Mouse (Mus musculus) midbrain, embryonic 10.5 days (tissue): Measurements from ENCODE around the gene Znrf4. TPM values are rescaled to one million over a fixed set of nuclear protein-coding genes. Genes with fewer than 3 reads are reported as not detected.

Source experiments
- DNase-seq: peaks from one replicate; pipeline ENCODE4 v3.0.0-alpha.2; 2017; ENCODE audit warnings: low spot score
- H3K27ac ChIP-seq: fragments of 300-500 bp; sonication (generic); replicated peaks from 2 replicates; pipeline ENCODE4 v1.5.1; 2016; ENCODE audit warnings: mild to moderate bottlenecking
- H3K27me3 ChIP-seq: fragments of 300-500 bp; sonication (generic); 2 replicates; pipeline ENCODE4 v1.6.1; 2016; ENCODE audit warnings: low read depth, mild to moderate bottlenecking; ENCODE audit not compliant: poor library complexity, severe bottlenecking
- H3K36me3 ChIP-seq: fragments of 300-500 bp; sonication (generic); 2 replicates; pipeline ENCODE4 v1.6.1; 2016; ENCODE audit warnings: mild to moderate bottlenecking, moderate library complexity
- H3K4me1 ChIP-seq: fragments of 300-500 bp; sonication (generic); 2 replicates; pipeline ENCODE4 v1.6.1; 2016
- H3K4me3 ChIP-seq: fragments of 300-500 bp; sonication (generic); 2 replicates; pipeline ENCODE4 v1.5.1; 2016; ENCODE audit warnings: mild to moderate bottlenecking, moderate library complexity
- H3K9me3 ChIP-seq: fragments of 300-500 bp; sonication (generic); replicated peaks from 2 replicates; pipeline ENCODE4 v1.6.1; 2016; ENCODE audit warnings: mild to moderate bottlenecking
- WGBS: fragments of 180-500 bp; shearing (Covaris S2); methylation state at CpG from one replicate; pipeline ENCODE4 v1.1.7; 2016; 5-methylcytosine and 5-hydroxymethylcytosine counted together
- polyA plus RNA-seq: library from polyadenylated mRNA; unstranded; fragments of >200 nt; fragmentation: Nextera tagmentation; extraction: Ambion mirVana; gene quantifications from 2 replicates; pipeline ENCODE4 v1.2.1, GENCODE M21; 2016

Znrf4 gene
- not detected in 2 replicates for polyA plus RNA-seq

DNA sequence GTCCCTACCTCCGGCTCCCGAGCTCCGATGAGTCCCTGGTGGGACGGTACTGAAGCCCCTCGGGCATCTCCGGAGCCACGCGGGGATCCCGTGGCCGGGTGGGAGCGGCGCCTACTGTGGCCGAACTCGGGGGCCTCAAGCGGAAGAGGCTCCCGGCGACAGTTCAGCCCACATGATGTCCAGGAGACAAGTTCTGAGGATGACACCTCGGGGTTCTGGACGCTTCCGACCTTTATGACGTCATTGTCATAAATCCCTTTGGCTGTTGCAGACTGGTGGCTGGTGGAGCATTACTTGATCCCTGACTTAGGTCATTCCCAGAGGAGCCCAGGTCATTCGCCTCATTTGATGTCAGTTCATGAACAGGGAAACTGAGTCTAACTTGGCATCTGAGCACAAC is at the start of gene Znrf4:
Znrf4 (minus strand) TSS at position 122 of the 400 bp plus-strand sequence.
- Histone ChIP-seq H3K4me1 (peaks cover 61% of the 10 kb centered on the region), H3K27me3 (peaks cover 84% of the 10 kb centered on the region), H3K9me3 (peaks cover 13% of the 10 kb centered on the region), H3K4me3 (peak within 1 kb of the TSS; percentile 42), H3K36me3 (no peaks in the 10 kb centered on the region), H3K27ac (peak within 1 kb of the TSS; percentile 49)
- 66% methylated on average over 22 of the region's 22 CpGs for WGBS
- no peak for DNase-seq

DNA sequence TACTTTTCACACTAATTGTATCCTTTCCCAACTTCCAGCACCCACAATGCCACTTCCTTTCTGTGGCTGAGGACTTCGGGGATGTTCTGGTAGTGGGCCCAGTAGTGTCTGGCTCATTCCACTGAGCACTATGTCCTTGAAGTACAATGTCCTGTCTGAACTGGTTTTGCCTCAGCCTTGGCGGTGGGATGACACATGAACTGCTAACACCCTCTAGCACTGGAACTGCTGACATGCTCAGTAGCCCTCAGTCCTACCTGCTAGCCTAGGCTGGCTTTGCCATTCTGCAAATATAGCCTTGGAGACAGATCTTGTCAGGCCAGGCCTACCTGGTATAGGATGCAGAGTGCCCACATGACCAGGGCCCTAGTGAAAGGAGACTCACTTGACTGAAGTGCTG is 49.6 kb upstream of the Znrf4 start:
- WGBS, result 97% methylated on average over 2 of the region's 2 CpGs
- H3K36me3 ChIP-seq, result peaks cover 65% of the 10 kb centered on the region

DNA sequence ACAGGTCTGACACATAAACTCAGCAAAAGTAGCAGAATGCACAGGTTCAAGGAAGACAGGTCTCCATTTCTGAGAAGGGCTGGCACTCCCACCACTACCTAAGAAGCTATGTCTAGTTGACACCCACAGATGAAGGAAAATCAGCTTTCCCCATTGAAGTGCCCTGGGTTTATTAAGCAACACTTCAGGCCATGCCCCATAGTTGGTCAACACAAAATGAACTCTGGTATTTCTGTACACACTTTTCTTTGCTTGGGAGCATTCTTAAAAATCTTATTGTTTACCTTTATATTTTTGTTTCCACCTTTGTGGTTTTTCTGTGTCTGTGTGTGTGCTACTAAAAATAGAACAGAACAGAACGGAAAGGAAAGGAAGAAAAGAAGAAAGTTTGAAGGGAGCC is 47.9 kb upstream of the Znrf4 start:
- no peak overlapping the region for H3K27ac ChIP-seq
- no peak for DNase-seq

More for the DNA sequence above, 49.6 kb upstream of the Znrf4 start:
- Histone ChIP-seq H3K9me3 (no peaks in the 10 kb centered on the region), H3K4me3 (no peak overlapping the region), H3K27me3 (no peaks in the 10 kb centered on the region), H3K27ac (no peak overlapping the region), H3K4me1 (no peaks in the 10 kb centered on the region)
- DNase-seq, result no peak

DNA sequence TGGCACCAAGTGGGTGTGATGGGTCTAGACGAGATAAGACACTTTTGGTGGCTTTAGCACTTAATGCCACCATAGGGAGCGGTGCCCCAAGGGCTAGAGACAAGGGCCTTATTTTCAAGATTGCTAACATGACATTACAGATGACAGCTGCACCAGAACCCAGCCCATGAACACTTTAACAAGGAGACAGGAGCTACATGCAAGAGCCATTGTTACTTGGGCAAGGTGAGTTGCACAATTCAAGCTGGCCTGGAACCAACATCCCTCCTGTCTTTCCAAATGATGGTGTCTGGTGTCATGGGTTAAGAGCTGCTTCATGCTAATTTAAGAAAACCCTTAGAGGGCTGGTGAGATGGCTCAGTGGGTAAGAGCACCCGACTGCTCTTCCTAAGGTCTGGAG is 47.2 kb upstream of the Znrf4 start:
- Histone ChIP-seq H3K4me3 (no peak overlapping the region), H3K9me3 (no peaks in the 10 kb centered on the region), H3K27ac (no peak overlapping the region), H3K27me3 (no peaks in the 10 kb centered on the region), H3K4me1 (no peaks in the 10 kb centered on the region), H3K36me3 (peaks cover 40% of the 10 kb centered on the region)
- WGBS, result 84% methylated on average over 3 of the region's 3 CpGs
- no peak for DNase-seq

More for the DNA sequence above, 47.9 kb upstream of the Znrf4 start:
- Histone ChIP-seq H3K36me3 (peaks cover 48% of the 10 kb centered on the region), H3K27me3 (no peaks in the 10 kb centered on the region), H3K9me3 (no peaks in the 10 kb centered on the region), H3K4me3 (no peak overlapping the region), H3K4me1 (no peaks in the 10 kb centered on the region)
- 83% methylated on average over 1 of the region's 1 CpGs for WGBS

DNA sequence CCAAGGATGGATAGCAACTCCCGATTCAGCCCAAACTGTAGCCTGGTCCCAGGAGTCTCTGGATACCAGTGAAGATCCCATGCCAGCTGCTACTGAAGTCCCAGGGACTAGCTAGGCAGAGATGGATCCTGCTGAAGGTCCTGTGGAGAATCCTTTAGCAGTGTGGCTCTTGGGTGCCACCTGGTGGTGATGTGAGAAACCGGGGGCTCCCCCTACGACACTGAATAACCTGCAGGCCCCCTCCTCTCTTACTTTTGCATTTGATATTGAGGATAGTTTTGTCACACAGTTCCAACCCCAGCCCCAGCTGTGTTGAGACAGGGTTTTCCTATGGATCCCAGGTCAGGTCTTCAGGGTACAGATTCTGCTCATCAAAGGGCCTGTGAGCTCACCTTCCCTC is 46.2 kb upstream of the Znrf4 start:
- Histone ChIP-seq H3K36me3 (peaks cover 31% of the 10 kb centered on the region), H3K4me3 (no peak overlapping the region), H3K27me3 (no peaks in the 10 kb centered on the region), H3K9me3 (no peaks in the 10 kb centered on the region), H3K4me1 (no peaks in the 10 kb centered on the region), H3K27ac (no peak overlapping the region)
- WGBS, result 22% methylated on average over 3 of the region's 3 CpGs
- peak; percentile 71 for DNase-seq

DNA sequence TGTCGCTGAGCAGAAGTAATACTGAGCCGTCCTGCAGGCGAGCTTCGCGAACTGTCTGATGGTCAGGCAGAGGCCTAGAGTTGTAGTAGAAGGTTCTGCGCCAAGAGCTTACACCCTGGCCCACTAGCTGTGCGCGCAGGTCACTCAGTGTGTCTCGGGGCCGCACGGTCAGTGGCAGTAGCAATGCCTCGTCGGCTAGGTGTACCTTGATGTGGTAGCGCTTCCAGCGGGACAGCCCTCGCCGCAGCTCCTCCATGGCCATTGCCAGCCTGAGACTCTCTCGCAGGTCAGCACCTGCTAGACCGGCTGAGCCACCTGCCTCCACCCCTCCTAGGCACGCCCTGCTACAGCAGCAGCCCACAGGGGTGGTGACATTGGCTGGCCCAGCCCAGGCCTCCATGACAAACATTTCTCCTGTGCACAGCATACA is 41.9 kb upstream of the Znrf4 start, which contains the start of gene Gm20219:
Gm20219 (minus strand) TSS at position 266 of the 430 bp plus-strand sequence.
- 0 out of 2 replicates have a peak, but pooled peaks cover 3% of the 10 kb centered on the region for H3K9me3 ChIP-seq
- peaks cover 23% of the 10 kb centered on the region for H3K4me1 ChIP-seq
- 83% methylated on average over 20 of the region's 20 CpGs for WGBS
- no peak for DNase-seq
- no peaks in the 10 kb centered on the region for H3K27me3 ChIP-seq
- no peaks in the 10 kb centered on the region for H3K36me3 ChIP-seq
- H3K4me3 ChIP-seq, result no peak within 1 kb of the TSS
- H3K27ac ChIP-seq, result no peak within 1 kb of the TSS

DNA sequence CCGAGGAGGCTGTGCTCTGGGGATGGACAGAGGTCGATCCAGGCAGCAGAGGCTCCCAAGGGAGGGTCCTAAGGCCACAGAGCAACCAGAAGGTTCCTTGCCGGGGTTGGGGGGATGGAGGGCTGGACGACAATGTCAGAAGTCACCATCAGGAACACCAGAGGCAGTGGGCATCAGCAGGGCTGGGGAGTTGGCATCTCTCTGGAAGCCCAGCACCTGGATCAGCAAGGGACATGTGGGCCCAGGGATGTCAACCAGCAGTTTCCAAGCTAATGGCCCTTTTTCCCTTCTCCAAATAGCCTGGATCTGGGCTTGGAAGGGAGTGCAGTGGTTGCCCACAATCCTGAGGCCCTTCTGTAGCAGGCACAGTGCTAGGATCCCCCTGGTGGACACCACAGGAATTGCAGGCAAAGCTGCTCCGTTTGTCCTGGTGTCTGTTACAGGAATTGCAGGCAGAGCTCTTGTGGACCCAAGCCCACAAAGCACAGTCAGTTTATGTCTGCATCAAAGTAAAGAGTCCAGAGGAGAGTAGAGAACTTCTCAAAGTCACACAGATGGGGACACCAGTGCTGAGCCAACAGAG is 40.6 kb upstream of the Znrf4 start:
- H3K4me1 ChIP-seq, result peaks cover 25% of the 10 kb centered on the region
- 0 out of 2 replicates have a peak, but pooled peaks cover 3% of the 10 kb centered on the region for H3K9me3 ChIP-seq
- H3K27me3 ChIP-seq, result no peaks in the 10 kb centered on the region
- peak; percentile 84 for DNase-seq
- H3K36me3 ChIP-seq, result no peaks in the 10 kb centered on the region
- no peak overlapping the region for H3K4me3 ChIP-seq
- 59% methylated on average over 5 of the region's 5 CpGs for WGBS
- H3K27ac ChIP-seq, result peak overlapping the region; percentile 61; the same call in 1 of the 2 replicates

DNA sequence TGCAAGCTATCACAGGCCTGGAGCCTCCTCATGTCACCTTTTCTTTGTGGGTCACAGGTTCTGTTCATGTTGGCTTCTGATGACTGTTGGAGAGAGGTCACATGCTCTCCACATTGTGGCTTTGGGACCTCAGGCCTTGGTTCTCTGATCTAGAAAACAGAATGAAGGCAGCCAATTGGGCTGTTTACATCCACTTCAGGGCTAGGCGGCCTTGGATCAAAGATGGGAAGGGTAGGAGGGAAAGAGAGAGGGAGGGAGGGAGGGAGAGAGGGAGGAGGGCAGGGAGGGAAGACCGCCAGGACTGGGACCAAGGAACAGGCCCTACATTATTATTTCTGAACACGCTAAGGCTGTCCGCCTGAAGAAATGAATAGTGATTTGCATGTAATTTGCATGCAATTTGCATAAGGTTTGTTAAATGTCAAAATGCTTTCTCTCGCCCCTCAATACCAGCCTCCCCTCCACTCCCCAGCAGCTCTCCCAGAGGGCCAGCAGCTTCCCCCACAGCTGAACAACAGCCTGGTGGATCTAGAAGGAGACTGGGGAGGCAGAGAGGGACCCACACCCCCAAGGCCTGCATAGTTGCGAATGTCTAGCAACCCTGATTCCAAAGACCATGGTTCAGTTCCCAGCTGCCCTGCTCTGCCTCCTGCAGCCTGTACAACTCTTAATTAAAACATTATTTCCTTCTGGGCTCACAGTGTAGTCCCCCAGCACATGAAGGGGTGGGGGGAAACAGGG is 39.8 kb upstream of the Znrf4 start:
- H3K4me1 ChIP-seq, result peaks cover 30% of the 10 kb centered on the region
- DNase-seq, result no peak
- H3K36me3 ChIP-seq, result no peaks in the 10 kb centered on the region
- no peaks in the 10 kb centered on the region for H3K27me3 ChIP-seq
- no peak overlapping the region for H3K4me3 ChIP-seq
- H3K27ac ChIP-seq, result peak overlapping the region; percentile 61
- WGBS, result 75% methylated on average over 6 of the region's 6 CpGs
- H3K9me3 ChIP-seq, result 0 out of 2 replicates have a peak, but pooled peaks cover 3% of the 10 kb centered on the region

DNA sequence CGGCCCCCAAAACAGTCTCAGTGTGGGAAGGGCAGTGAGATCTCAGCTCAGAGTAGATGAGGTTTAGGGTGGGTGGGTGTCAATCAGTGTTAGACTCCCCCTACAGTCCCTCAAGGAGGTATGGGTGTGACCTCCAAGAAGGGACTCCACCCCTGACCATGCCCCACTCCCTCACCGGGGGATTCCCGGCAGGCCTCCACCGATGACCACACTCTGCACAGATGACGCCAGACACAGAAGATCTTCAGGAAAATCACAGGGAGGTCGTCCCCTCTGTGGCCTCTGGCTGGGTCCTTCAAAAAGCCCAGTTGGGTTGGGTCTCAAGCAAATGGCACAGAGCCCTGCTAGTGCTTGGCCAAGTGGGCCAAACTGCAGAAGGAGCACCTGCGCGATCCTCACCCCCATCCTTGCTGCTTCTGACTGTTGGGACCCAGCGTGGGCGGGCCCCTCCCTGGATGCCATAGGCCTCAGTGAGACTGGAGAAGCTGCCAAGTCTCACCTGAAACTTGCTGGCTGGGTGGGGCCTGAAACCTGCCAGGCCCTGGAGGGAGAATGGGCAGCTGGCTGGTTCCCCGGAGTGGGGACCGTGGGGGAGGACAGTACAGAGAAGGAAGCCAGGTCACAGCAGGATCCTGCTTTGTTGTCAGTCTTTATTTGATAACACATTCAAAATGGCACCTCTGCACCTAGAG is 38.7 kb upstream of the Znrf4 start:
- no peak for DNase-seq

DNA sequence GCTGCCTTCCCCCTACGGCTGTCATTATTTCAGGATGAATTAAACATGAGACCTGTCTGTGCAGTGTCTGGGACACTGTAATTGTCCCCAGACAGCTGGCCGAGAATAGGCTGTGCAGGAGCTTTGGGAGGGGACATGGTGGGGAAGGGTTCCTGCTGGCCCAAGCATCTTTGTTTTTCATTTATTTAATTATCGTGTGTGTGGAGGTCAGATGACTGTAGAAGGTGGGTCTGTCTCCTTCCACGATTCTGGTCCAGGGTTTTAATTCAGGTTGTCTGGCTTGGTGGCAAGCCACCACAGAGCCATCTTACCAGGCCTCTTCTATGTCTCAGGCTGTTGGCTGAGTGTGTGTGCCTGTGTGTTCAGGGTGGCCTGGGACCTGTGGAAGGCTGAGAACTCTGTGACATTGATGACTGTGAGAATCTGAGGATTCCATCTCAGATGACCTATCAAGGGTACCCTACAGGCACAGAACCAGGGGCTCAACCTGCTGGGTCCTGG is 36.4 kb upstream of the Znrf4 start:
- H3K36me3 ChIP-seq, result no peaks in the 10 kb centered on the region

More for the DNA sequence above, 38.7 kb upstream of the Znrf4 start:
- Histone ChIP-seq H3K36me3 (no peaks in the 10 kb centered on the region), H3K4me3 (no peak overlapping the region), H3K27me3 (no peaks in the 10 kb centered on the region), H3K4me1 (peaks cover 32% of the 10 kb centered on the region), H3K9me3 (0 out of 2 replicates have a peak, but pooled peaks cover 3% of the 10 kb centered on the region), H3K27ac (peak overlapping the region; percentile 60; the same call in 1 of the 2 replicates)
- 88% methylated on average over 12 of the region's 12 CpGs for WGBS

DNA sequence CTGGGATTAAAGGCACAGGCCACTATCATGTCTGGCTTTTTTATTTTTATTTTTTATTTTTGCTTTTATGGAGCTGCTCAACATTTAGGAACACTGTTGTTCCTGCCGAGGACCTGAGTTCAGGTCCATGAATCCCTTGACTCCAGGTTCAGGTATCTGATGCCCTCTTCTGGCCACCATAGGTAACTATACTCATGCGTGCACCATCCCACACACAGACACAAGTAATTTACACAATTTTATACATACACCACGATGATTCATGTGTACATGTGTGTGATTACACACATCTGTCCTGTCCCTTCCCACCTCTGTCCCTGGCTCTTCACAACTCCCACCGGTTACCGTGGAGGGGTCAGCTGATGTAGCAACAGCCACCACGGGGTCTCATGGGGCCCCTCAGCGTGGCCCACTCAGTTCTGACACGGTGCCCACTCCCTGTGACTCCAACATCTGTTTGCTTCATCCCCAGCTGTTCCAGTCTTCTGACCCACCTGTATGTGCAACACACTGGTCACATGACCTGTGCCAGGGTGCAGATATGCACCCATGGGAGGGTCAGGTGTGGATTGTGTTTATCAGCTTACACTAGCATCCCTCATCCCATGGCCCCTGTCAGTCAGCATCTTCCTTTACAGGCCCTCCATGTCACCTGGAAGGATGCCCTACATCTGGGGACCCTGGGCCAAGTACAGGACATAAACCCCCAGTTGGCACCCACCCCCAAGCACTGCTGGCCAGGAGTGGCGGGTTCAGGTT is 35.8 kb upstream of the Znrf4 start:
- WGBS, result 76% methylated on average over 9 of the region's 9 CpGs
- peaks cover 32% of the 10 kb centered on the region for H3K4me1 ChIP-seq
- H3K36me3 ChIP-seq, result no peaks in the 10 kb centered on the region
- H3K27me3 ChIP-seq, result no peaks in the 10 kb centered on the region
- peak; percentile 11 for DNase-seq
- H3K4me3 ChIP-seq, result no peak overlapping the region
- 0 out of 2 replicates have a peak, but pooled peaks cover under 1% of the 10 kb centered on the region for H3K9me3 ChIP-seq
- H3K27ac ChIP-seq, result no peak overlapping the region

More for the DNA sequence above, 36.4 kb upstream of the Znrf4 start:
- DNase-seq, result peak; percentile 8
- Histone ChIP-seq H3K27ac (no peak overlapping the region), H3K9me3 (0 out of 2 replicates have a peak, but pooled peaks cover 3% of the 10 kb centered on the region), H3K4me3 (no peak overlapping the region), H3K4me1 (peaks cover 32% of the 10 kb centered on the region), H3K27me3 (no peaks in the 10 kb centered on the region)
- 75% methylated on average over 4 of the region's 4 CpGs for WGBS
